8 mouse cellular contexts compared by ENCODE assay signal in genomic region chr14:120278290-120279244, GRCm38 (mm10). TPM values are rescaled to one million over a fixed set of nuclear protein-coding genes. Genes with fewer than 3 reads are reported as not detected.
DNase-seq lines count a peak whose midpoint lies in the region; ATAC-seq and TF ChIP-seq lines count a peak whose summit lies in the region.

No protein-coding gene starts in this region.

- TF ChIP-seq EP300 in MEL (IDR thresholded peaks at IDR 0.05; ENCODE audit: low read depth in 1 of 2, low read length in 2 of 2), result peak; percentile 36 to 45; a peak in 3 of 4 replicates

- no peak for ATAC-seq in embryonic facial prominence, embryonic 12.5 days (ENCODE audit: insufficient number of reproducible peaks, insufficient read depth, low FRiP score, low TSS enrichment)
- ATAC-seq in hematopoietic stem cell, adult 5-6 weeks (replicated peaks in 1 of 2; ENCODE audit: insufficient read depth in 1 of 2, low FRiP score in 2 of 2, low TSS enrichment in 1 of 2, low read depth in 1 of 2, poor library complexity in 2 of 2, severe bottlenecking in 2 of 2), result peak; percentile 8 to 25
- ATAC-seq in limb, embryonic 12.5 days (ENCODE audit: insufficient number of reproducible peaks, insufficient read depth, low FRiP score, low TSS enrichment, low read depth), result no peak
- no peak for ATAC-seq in midbrain, embryonic 11.5 days (ENCODE audit: low FRiP score)

- TF ChIP-seq POLR2A in MEL (IDR thresholded peaks at IDR 0.05; ENCODE audit: control insufficient read depth in 1 of 2, insufficient read depth in 1 of 2, low read depth in 1 of 2, low read length in 2 of 2, poor library complexity in 1 of 2), result no peak

- peaks cover 16% of the 10 kb centered on the region for H3K79me2 ChIP-seq in MEL (ENCODE audit: control insufficient read depth, insufficient read depth, low read length, poor library complexity)

- peak overlapping the region; percentile 95 for H3K4me2 ChIP-seq in embryonic facial prominence, embryonic 12.5 days (replicated peaks)
- peak overlapping the region; percentile 94 for H3K4me2 ChIP-seq in limb, embryonic 12.5 days
- 0 out of 2 replicates have a peak overlapping the region, but pooled peaks have one; percentile 7 for H3K4me2 ChIP-seq in midbrain, embryonic 11.5 days

- H3K9me3 ChIP-seq in MEL (replicated peaks; ENCODE audit: insufficient read depth, low read length), result no peaks in the 10 kb centered on the region
- H3K9me3 ChIP-seq in embryonic facial prominence, embryonic 12.5 days, result no peaks in the 10 kb centered on the region
- H3K9me3 ChIP-seq in limb, embryonic 12.5 days, result no peaks in the 10 kb centered on the region
- H3K9me3 ChIP-seq in midbrain, embryonic 11.5 days (ENCODE audit: control insufficient read depth, low read length), result no peaks in the 10 kb centered on the region

- H3K36me3 ChIP-seq in MEL (ENCODE audit: control insufficient read depth in 1 of 2, insufficient read depth in 2 of 2, low read length in 2 of 2), result peaks cover 0 to 16% of the 10 kb centered on the region in 2 experiments; a peak in 2 of 4 replicates
- H3K36me3 ChIP-seq in embryonic facial prominence, embryonic 12.5 days, result no peaks in the 10 kb centered on the region
- H3K36me3 ChIP-seq in limb, embryonic 12.5 days, result peaks cover under 1% of the 10 kb centered on the region; the same call in 1 of the 2 replicates
- no peaks in the 10 kb centered on the region for H3K36me3 ChIP-seq in midbrain, embryonic 11.5 days (ENCODE audit: control insufficient read depth, insufficient read depth, low read length)

- DNase-seq in left cerebral cortex, postnatal 10 days (ENCODE audit: extremely low spot score in 1 of 2, low spot score in 2 of 2), result peak; percentile 53
- no peak for DNase-seq in left cerebral cortex, postnatal 36 days (ENCODE audit: low spot score in 2 of 2)
- peak; percentile 57 for DNase-seq in MEL (ENCODE audit: low read depth, low spot score)
- DNase-seq in midbrain, embryonic 11.5 days (ENCODE audit: low spot score, missing footprints), result peak; percentile 87
- DNase-seq in left cerebral cortex, adult 11 months (ENCODE audit: low spot score), result no peak

- TF ChIP-seq RAD21 in MEL (IDR thresholded peaks at IDR 0.05; ENCODE audit: low read depth, low read length), result no peak

- no peak for TF ChIP-seq CTCF in MEL (IDR thresholded peaks at IDR 0.05 in 2 of 3, conservative IDR thresholded peaks at IDR 0.05 in 1 of 3; ENCODE audit: control insufficient read depth in 1 of 3, insufficient read depth in 1 of 3, low read depth in 2 of 3, low read length in 3 of 3, poor library complexity in 1 of 3, severe bottlenecking in 1 of 3)

- no peaks in the 10 kb centered on the region for H3K27me3 ChIP-seq in MEL (ENCODE audit: control insufficient read depth in 1 of 2, insufficient read depth in 2 of 2, low read length in 2 of 2)
- no peaks in the 10 kb centered on the region for H3K27me3 ChIP-seq in embryonic facial prominence, embryonic 12.5 days
- H3K27me3 ChIP-seq in limb, embryonic 12.5 days, result no peaks in the 10 kb centered on the region
- no peaks in the 10 kb centered on the region for H3K27me3 ChIP-seq in midbrain, embryonic 11.5 days (ENCODE audit: control insufficient read depth, insufficient read depth, low read length)

- peak overlapping the region; percentile 80 for H3K27ac ChIP-seq in MEL (ENCODE audit: control insufficient read depth, low read depth, low read length)
- peak overlapping the region; percentile 90 for H3K27ac ChIP-seq in embryonic facial prominence, embryonic 12.5 days
- peak overlapping the region; percentile 98 for H3K27ac ChIP-seq in limb, embryonic 12.5 days
- H3K27ac ChIP-seq in midbrain, embryonic 11.5 days (ENCODE audit: low read depth, low read length), result no peak overlapping the region

- peak overlapping the region; percentile 58 to 73 for H3K4me3 ChIP-seq in MEL (ENCODE audit: control insufficient read depth in 1 of 2, insufficient read depth in 1 of 2, low read depth in 2 of 2, low read length in 2 of 2)
- peak overlapping the region; percentile 68 for H3K4me3 ChIP-seq in embryonic facial prominence, embryonic 12.5 days
- peak overlapping the region; percentile 62 for H3K4me3 ChIP-seq in limb, embryonic 12.5 days (replicated peaks)
- no peak overlapping the region for H3K4me3 ChIP-seq in midbrain, embryonic 11.5 days (ENCODE audit: low read depth, low read length)

- WGBS in embryonic facial prominence, embryonic 12.5 days, result 15% methylated on average over 21 of the region's 21 CpGs
- 15% methylated on average over 21 of the region's 21 CpGs for WGBS in limb, embryonic 12.5 days
- WGBS in midbrain, embryonic 11.5 days, result 55% methylated on average over 21 of the region's 21 CpGs

- H3K4me1 ChIP-seq in MEL (ENCODE audit: control insufficient read depth in 1 of 2, insufficient read depth in 2 of 2, low read length in 2 of 2), result peaks cover 10 to 17% of the 10 kb centered on the region in 2 experiments
- H3K4me1 ChIP-seq in embryonic facial prominence, embryonic 12.5 days, result peaks cover 54% of the 10 kb centered on the region
- peaks cover 52% of the 10 kb centered on the region for H3K4me1 ChIP-seq in limb, embryonic 12.5 days (replicated peaks)
- H3K4me1 ChIP-seq in midbrain, embryonic 11.5 days (ENCODE audit: control insufficient read depth, insufficient read depth, low read length), result peaks cover 19% of the 10 kb centered on the region

- intact Hi-C loops in left cerebral cortex, postnatal 10 days (cut with DNase I), result loop anchor here (5.0 kb wide), 3 partner anchors 114 to 199 kb away; partner anchors contain the start of gene Rap2a
- intact Hi-C loops in left cerebral cortex, postnatal 36 days (cut with DNase I), result loop anchor here (5.0 kb wide), 3 partner anchors 94 to 199 kb away; partner anchors contain the start of gene Rap2a

- H3K9ac ChIP-seq in MEL (ENCODE audit: control insufficient read depth, low read depth, low read length, poor library complexity, severe bottlenecking), result peak overlapping the region; percentile 69
- peak overlapping the region; percentile 58 for H3K9ac ChIP-seq in embryonic facial prominence, embryonic 12.5 days
- H3K9ac ChIP-seq in limb, embryonic 12.5 days (replicated peaks), result peak overlapping the region; percentile 81
- H3K9ac ChIP-seq in midbrain, embryonic 11.5 days (ENCODE audit: low read length), result no peak overlapping the region

TF ChIP-seq in MEL, 35 proteins besides CTCF, POLR2A, EP300 and RAD21:
- no peak for TF ChIP-seq ELF1 (IDR thresholded peaks at IDR 0.05; ENCODE audit: low read depth, low read length)
- TF ChIP-seq SIN3A (IDR thresholded peaks at IDR 0.05; ENCODE audit: low read length), result peak; percentile 62
- peak; percentile 79 for TF ChIP-seq ETS1 (IDR thresholded peaks at IDR 0.05; ENCODE audit: low read depth, low read length)
- no peak for TF ChIP-seq ZKSCAN1 (IDR thresholded peaks at IDR 0.05; ENCODE audit: low read depth, low read length)
- TF ChIP-seq TBP (IDR thresholded peaks at IDR 0.05; ENCODE audit: low read depth, low read length), result peak; percentile 14; the same call in 1 of the 2 replicates
- peak; percentile 65 for TF ChIP-seq GATA1 (IDR thresholded peaks at IDR 0.05; ENCODE audit: low read depth, low read length)
- 0 out of 2 replicates have a peak, but pooled peaks have one; percentile 8 for TF ChIP-seq RCOR1 (IDR thresholded peaks at IDR 0.05; ENCODE audit: low read depth, low read length)
- TF ChIP-seq ZNF384 (IDR thresholded peaks at IDR 0.05; ENCODE audit: low read depth, low read length), result peak; percentile 90
- TF ChIP-seq MAFK (IDR thresholded peaks at IDR 0.05; ENCODE audit: borderline replicate concordance, low read depth, low read length), result no peak
TF ChIP-seq in MEL: peak in this region for 6.

RNA-seq across cellular contexts. Expression of gene Mbnl2, which starts 3.1 kb away (rescaled TPM):
- 100 to 1,000 TPM; 122 to 131 TPM for total RNA-seq in left cerebral cortex, postnatal 10 days (2021)
- 100 to 1,000 TPM; 223 to 270 TPM for total RNA-seq in left cerebral cortex, postnatal 36 days (2021)
- total RNA-seq in MEL (2012; rRNA removed), result 5.6 and 6.5 TPM in 2 replicates
- 1 to 10 TPM in 1 of 2 experiments, not detected in 1; 8.6 TPM for polyA plus RNA-seq in MEL (2012; ENCODE audit: insufficient read depth in 1 of 2, insufficient read length in 2 of 2, low read depth in 1 of 2, low replicate concordance in 2 of 2, missing spikeins in 1 of 2)
- polyA plus RNA-seq in embryonic facial prominence, embryonic 12.5 days (2016; fragmentation: Nextera tagmentation; extraction: Ambion mirVana), result 93.2 and 93.6 TPM in 2 replicates
- 78.6 and 111 TPM in 2 replicates for total RNA-seq in hematopoietic stem cell, adult 5-6 weeks (2017)
- 79.0 and 80.8 TPM in 2 replicates for polyA plus RNA-seq in limb, embryonic 12.5 days (2016; fragmentation: Nextera tagmentation; extraction: Ambion mirVana)
- 36.4 and 40.8 TPM in 2 replicates for polyA plus RNA-seq in midbrain, embryonic 11.5 days (2014; fragmentation: Nextera tagmentation; extraction: Ambion mirVana)

Comparison
In these comparisons a context has a peak if more than half of its experiments do, and no peak if none do; other contexts are left out.
1. DNase-seq: peak in left cerebral cortex, postnatal 10 days (2 of 2), MEL (single experiment) and midbrain, embryonic 11.5 days (single experiment); none in left cerebral cortex, postnatal 36 days (0 of 2) and left cerebral cortex, adult 11 months (single experiment).
2. ATAC-seq: peak in hematopoietic stem cell, adult 5-6 weeks (2 of 2); none in embryonic facial prominence, embryonic 12.5 days (single experiment), limb, embryonic 12.5 days (single experiment) and midbrain, embryonic 11.5 days (single experiment).
3. H3K4me2 ChIP-seq: peak in every context shown above with its lines; median percentile 95 in embryonic facial prominence, embryonic 12.5 days; 94 in limb, embryonic 12.5 days; 7 in midbrain, embryonic 11.5 days.
4. RNA of gene Mbnl2, which starts 3.1 kb away (total RNA-seq): 223 to 270 TPM in left cerebral cortex, postnatal 36 days, 122 to 131 TPM in left cerebral cortex, postnatal 10 days and 78.6 to 111 TPM in hematopoietic stem cell, adult 5-6 weeks; 5.6 to 6.5 TPM in MEL; every median in the first group is over 10 times any median in the second.